ENCODE assay signal across 7 mouse cellular contexts in genomic region chr11:69099915-69100345, GRCm38 (mm10). TPM values are rescaled to one million over a fixed set of nuclear protein-coding genes. Genes with fewer than 3 reads are reported as not detected.
DNase-seq lines count a peak whose midpoint lies in the region; ATAC-seq lines count a peak whose summit lies in the region.

No protein-coding gene starts in this region.

- ATAC-seq in intestine, embryonic 16.5 days, result peak; percentile 7
- no peak for ATAC-seq in limb, embryonic 12.5 days (ENCODE audit: insufficient number of reproducible peaks, insufficient read depth, low FRiP score, low TSS enrichment, low read depth)
- ATAC-seq in midbrain, embryonic 13.5 days, result peak; percentile 38

- peaks cover 59% of the 10 kb centered on the region for H3K4me1 ChIP-seq in embryonic facial prominence, embryonic 10.5 days
- H3K4me1 ChIP-seq in intestine, embryonic 16.5 days (ENCODE audit: control insufficient read depth, insufficient read depth, low read length), result peaks cover 33% of the 10 kb centered on the region
- H3K4me1 ChIP-seq in limb, embryonic 12.5 days (replicated peaks), result peaks cover 52% of the 10 kb centered on the region
- peaks cover 58% of the 10 kb centered on the region for H3K4me1 ChIP-seq in midbrain, embryonic 13.5 days (replicated peaks)

- peak; percentile 97 for DNase-seq in adrenal gland, postnatal 10 days
- DNase-seq in embryonic facial prominence, embryonic 10.5 days (ENCODE audit: low spot score), result peak; percentile 91
- DNase-seq in gastrocnemius, postnatal 4 days (ENCODE audit: low spot score in 2 of 2), result peak; percentile 84 to 91
- peak; percentile 82 for DNase-seq in spleen, adult 12 weeks (ENCODE audit: low spot score)

- 2% methylated on average over 23 of the region's 23 CpGs for WGBS in embryonic facial prominence, embryonic 10.5 days
- WGBS in intestine, embryonic 16.5 days, result under 1% methylated on average over 23 of the region's 23 CpGs
- under 1% methylated on average over 23 of the region's 23 CpGs for WGBS in limb, embryonic 12.5 days
- WGBS in midbrain, embryonic 13.5 days, result under 1% methylated on average over 23 of the region's 23 CpGs

- H3K27me3 ChIP-seq in embryonic facial prominence, embryonic 10.5 days (replicated peaks; ENCODE audit: low read depth, poor library complexity, severe bottlenecking), result no peaks in the 10 kb centered on the region
- H3K27me3 ChIP-seq in intestine, embryonic 16.5 days (replicated peaks; ENCODE audit: control insufficient read depth, insufficient read depth, low read length), result no peaks in the 10 kb centered on the region
- no peaks in the 10 kb centered on the region for H3K27me3 ChIP-seq in limb, embryonic 12.5 days
- no peaks in the 10 kb centered on the region for H3K27me3 ChIP-seq in midbrain, embryonic 13.5 days

- H3K9me3 ChIP-seq in embryonic facial prominence, embryonic 10.5 days, result no peaks in the 10 kb centered on the region
- H3K9me3 ChIP-seq in intestine, embryonic 16.5 days (ENCODE audit: control insufficient read depth, low read length), result no peaks in the 10 kb centered on the region
- no peaks in the 10 kb centered on the region for H3K9me3 ChIP-seq in limb, embryonic 12.5 days
- no peaks in the 10 kb centered on the region for H3K9me3 ChIP-seq in midbrain, embryonic 13.5 days

- H3K36me3 ChIP-seq in embryonic facial prominence, embryonic 10.5 days (replicated peaks), result peaks cover 45% of the 10 kb centered on the region
- H3K36me3 ChIP-seq in intestine, embryonic 16.5 days (ENCODE audit: control insufficient read depth, insufficient read depth, low read length), result peaks cover 30% of the 10 kb centered on the region
- peaks cover 44% of the 10 kb centered on the region for H3K36me3 ChIP-seq in limb, embryonic 12.5 days
- H3K36me3 ChIP-seq in midbrain, embryonic 13.5 days, result peaks cover 43% of the 10 kb centered on the region

- H3K9ac ChIP-seq in intestine, embryonic 16.5 days (ENCODE audit: low read depth, low read length), result peak overlapping the region; percentile 89
- H3K9ac ChIP-seq in limb, embryonic 12.5 days (replicated peaks), result peak overlapping the region; percentile 65; the same call in 1 of the 2 replicates
- peak overlapping the region; percentile 73 for H3K9ac ChIP-seq in midbrain, embryonic 13.5 days (replicated peaks)

- H3K4me2 ChIP-seq in intestine, embryonic 16.5 days (ENCODE audit: low read depth, low read length), result peak overlapping the region; percentile 90
- H3K4me2 ChIP-seq in limb, embryonic 12.5 days, result peak overlapping the region; percentile 98
- H3K4me2 ChIP-seq in midbrain, embryonic 13.5 days (replicated peaks), result peak overlapping the region; percentile 93

- peak overlapping the region; percentile 80 for H3K27ac ChIP-seq in embryonic facial prominence, embryonic 10.5 days (replicated peaks)
- H3K27ac ChIP-seq in intestine, embryonic 16.5 days (ENCODE audit: low read length), result peak overlapping the region; percentile 99
- peak overlapping the region; percentile 84 for H3K27ac ChIP-seq in limb, embryonic 12.5 days
- H3K27ac ChIP-seq in midbrain, embryonic 13.5 days, result peak overlapping the region; percentile 81

- peak overlapping the region; percentile 72 for H3K4me3 ChIP-seq in embryonic facial prominence, embryonic 10.5 days
- peak overlapping the region; percentile 61 for H3K4me3 ChIP-seq in intestine, embryonic 16.5 days (ENCODE audit: low read length)
- peak overlapping the region; percentile 49 for H3K4me3 ChIP-seq in limb, embryonic 12.5 days (replicated peaks)
- peak overlapping the region; percentile 52 for H3K4me3 ChIP-seq in midbrain, embryonic 13.5 days (replicated peaks)

RNA-seq across cellular contexts. Expression of gene Per1, which starts 4.9 kb away (rescaled TPM):
- 100 to 1,000 TPM in 1 of 2 experiments, 10 to 100 TPM in 1; 63.1 to 157 TPM for total RNA-seq in adrenal gland, postnatal 10 days (2021)
- 6.1 and 7.3 TPM in 2 replicates for polyA plus RNA-seq in embryonic facial prominence, embryonic 10.5 days (2016; fragmentation: Nextera tagmentation; extraction: Ambion mirVana)
- 10 to 100 TPM; 32.1 to 49.3 TPM for total RNA-seq in gastrocnemius, postnatal 4 days (2021)
- polyA plus RNA-seq in intestine, embryonic 16.5 days (2015; fragmentation: Nextera tagmentation; extraction: Ambion mirVana), result 13.6 and 13.7 TPM in 2 replicates
- 7.2 and 10.4 TPM in 2 replicates for polyA plus RNA-seq in limb, embryonic 12.5 days (2016; fragmentation: Nextera tagmentation; extraction: Ambion mirVana)
- polyA plus RNA-seq in midbrain, embryonic 13.5 days (2015; fragmentation: Nextera tagmentation; extraction: Ambion mirVana), result 8.6 and 10.5 TPM in 2 replicates

RNA-seq across cellular contexts. Expression of gene Vamp2, which starts 11.6 kb away (rescaled TPM):
- total RNA-seq in adrenal gland, postnatal 10 days (2021), result 100 to 1,000 TPM; 104 to 143 TPM
- 60.9 and 70.0 TPM in 2 replicates for polyA plus RNA-seq in embryonic facial prominence, embryonic 10.5 days (2016; fragmentation: Nextera tagmentation; extraction: Ambion mirVana)
- 10 to 100 TPM; 61.1 to 70.4 TPM for total RNA-seq in gastrocnemius, postnatal 4 days (2021)
- polyA plus RNA-seq in intestine, embryonic 16.5 days (2015; fragmentation: Nextera tagmentation; extraction: Ambion mirVana), result 65.8 TPM in 2 replicates
- polyA plus RNA-seq in limb, embryonic 12.5 days (2016; fragmentation: Nextera tagmentation; extraction: Ambion mirVana), result 68.0 and 79.5 TPM in 2 replicates
- 175 and 188 TPM in 2 replicates for polyA plus RNA-seq in midbrain, embryonic 13.5 days (2015; fragmentation: Nextera tagmentation; extraction: Ambion mirVana)

RNA-seq across cellular contexts. Expression of gene Hes7, which starts 20.3 kb away (rescaled TPM):
- total RNA-seq in adrenal gland, postnatal 10 days (2021), result under 1 TPM; 0.18 to 0.36 TPM
- polyA plus RNA-seq in embryonic facial prominence, embryonic 10.5 days (2016; fragmentation: Nextera tagmentation; extraction: Ambion mirVana), result 0.16 and 0.36 TPM in 2 replicates
- total RNA-seq in gastrocnemius, postnatal 4 days (2021), result under 1 TPM; 0.34 to 0.54 TPM
- 0.29 and 0.33 TPM in 2 replicates for polyA plus RNA-seq in intestine, embryonic 16.5 days (2015; fragmentation: Nextera tagmentation; extraction: Ambion mirVana)
- 0.56 and 0.74 TPM in 2 replicates for polyA plus RNA-seq in limb, embryonic 12.5 days (2016; fragmentation: Nextera tagmentation; extraction: Ambion mirVana)
- polyA plus RNA-seq in midbrain, embryonic 13.5 days (2015; fragmentation: Nextera tagmentation; extraction: Ambion mirVana), result 0.10 and 0.26 TPM in 2 replicates

RNA-seq across cellular contexts. Expression of gene 9130213A22Rik, which starts 22.5 kb away (rescaled TPM):
- under 1 TPM; 0.48 to 0.66 TPM for total RNA-seq in adrenal gland, postnatal 10 days (2021)
- 0.12 TPM in 1 of 2 replicates, not detected in the other for polyA plus RNA-seq in embryonic facial prominence, embryonic 10.5 days (2016; fragmentation: Nextera tagmentation; extraction: Ambion mirVana)
- under 1 TPM; 0.29 to 0.56 TPM for total RNA-seq in gastrocnemius, postnatal 4 days (2021)
- polyA plus RNA-seq in intestine, embryonic 16.5 days (2015; fragmentation: Nextera tagmentation; extraction: Ambion mirVana), result 0.11 and 0.29 TPM in 2 replicates
- 0.22 and 0.76 TPM in 2 replicates for polyA plus RNA-seq in limb, embryonic 12.5 days (2016; fragmentation: Nextera tagmentation; extraction: Ambion mirVana)
- polyA plus RNA-seq in midbrain, embryonic 13.5 days (2015; fragmentation: Nextera tagmentation; extraction: Ambion mirVana), result 0.28 TPM in 1 of 2 replicates, not detected in the other

RNA-seq across cellular contexts. Expression of gene Aloxe3, which starts 25.8 kb away (rescaled TPM):
- under 1 TPM; 0.60 to 0.76 TPM for total RNA-seq in adrenal gland, postnatal 10 days (2021)
- 0.04 and 0.19 TPM in 2 replicates for polyA plus RNA-seq in embryonic facial prominence, embryonic 10.5 days (2016; fragmentation: Nextera tagmentation; extraction: Ambion mirVana)
- under 1 TPM in 1 of 2 experiments, not detected in 1; 0.23 TPM for total RNA-seq in gastrocnemius, postnatal 4 days (2021)
- 0.31 and 0.45 TPM in 2 replicates for polyA plus RNA-seq in intestine, embryonic 16.5 days (2015; fragmentation: Nextera tagmentation; extraction: Ambion mirVana)
- 0.58 and 0.77 TPM in 2 replicates for polyA plus RNA-seq in limb, embryonic 12.5 days (2016; fragmentation: Nextera tagmentation; extraction: Ambion mirVana)
- polyA plus RNA-seq in midbrain, embryonic 13.5 days (2015; fragmentation: Nextera tagmentation; extraction: Ambion mirVana), result 0.39 and 0.43 TPM in 2 replicates
